Mouse (Mus musculus): Measurements from ENCODE around the gene Mthfs. TPM values are rescaled to one million over a fixed set of nuclear protein-coding genes. Genes with fewer than 3 reads are reported as not detected.

Mthfs gene
- polyA plus RNA-seq (2012; rRNA removed; ENCODE audit: low replicate concordance) = 7.1 and 15.8 TPM in 2 replicates

DNA sequence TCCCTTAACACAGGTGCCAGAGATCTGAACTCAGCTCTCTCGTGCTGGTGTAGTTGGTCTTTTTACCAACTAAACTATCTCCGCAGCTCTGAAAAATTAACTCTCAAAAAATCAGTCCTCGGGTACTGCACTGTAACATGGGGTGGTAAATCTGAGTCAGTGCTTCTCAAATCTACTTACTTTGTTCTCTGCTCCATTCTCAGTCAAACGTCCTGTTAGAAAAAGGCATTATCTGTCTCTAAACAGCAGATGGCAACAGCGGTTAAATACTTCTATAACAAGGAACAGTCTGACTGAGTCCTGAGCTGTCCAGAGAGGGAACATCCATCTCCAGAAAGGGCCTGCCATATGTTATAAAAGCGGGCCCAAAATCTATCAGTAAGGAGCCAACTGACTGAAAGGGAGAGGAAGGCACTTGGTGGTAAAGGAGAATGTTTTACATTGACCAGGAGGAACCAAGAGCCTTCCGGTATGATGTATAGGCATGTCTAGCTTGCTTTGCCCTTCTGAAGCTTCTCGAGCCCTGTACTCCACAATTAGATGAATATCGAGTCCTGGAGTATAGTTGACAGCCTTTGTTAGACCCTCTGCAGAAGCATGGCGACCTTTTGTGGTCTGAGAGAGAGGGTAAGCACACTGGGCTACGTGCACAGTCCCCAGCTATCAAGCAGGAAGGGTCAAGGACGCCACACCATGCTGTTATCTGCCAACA, at the start of gene Mthfs:
Gene Mthfs (plus strand): TSS at position 324 of the 712 bp plus-strand sequence.

DNA sequence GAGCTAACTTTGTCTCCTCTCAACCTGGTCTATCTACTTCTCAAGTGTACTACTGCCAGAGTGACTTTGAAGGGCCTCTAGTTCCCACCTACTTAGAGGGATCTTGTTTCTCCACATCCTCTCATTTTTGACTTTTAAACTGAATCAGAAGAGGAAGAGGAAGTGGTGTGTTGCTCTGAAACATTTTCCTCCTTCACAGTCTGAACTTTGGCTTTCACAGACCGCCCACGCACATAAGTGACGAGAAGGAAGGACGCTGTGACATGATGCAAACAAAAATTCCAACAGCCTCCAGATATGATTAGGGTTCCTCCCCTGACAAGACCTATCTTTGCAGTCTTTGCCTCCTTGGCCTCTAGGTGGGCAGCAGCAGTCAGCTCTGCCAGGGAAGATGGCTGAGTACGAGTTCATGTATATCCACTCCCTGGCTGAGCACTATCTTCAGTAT, 11.5 kb upstream of the Mthfs start, which contains the start of the genes Bcl2a1b and Gm29094:
Gene Bcl2a1b (plus strand): TSS at position 241 of the 448 bp plus-strand sequence.
Gene Gm29094 (plus strand): TSS at position 411 of the 448 bp plus-strand sequence.

Other genes with a start within 250 kb of the Mthfs start
- gene Trim43b, start 117.8 kb upstream of the Mthfs start, polyA plus RNA-seq (2012; rRNA removed; ENCODE audit: low replicate concordance) = 0.04 TPM in 1 of 2 replicates, not detected in the other
- gene Bcl2a1b, start 11.5 kb upstream of the Mthfs start, polyA plus RNA-seq (2012; rRNA removed; ENCODE audit: low replicate concordance) = 4.0 and 6.7 TPM in 2 replicates
- not detected in 2 replicates for gene Gm29094, start 11.3 kb upstream of the Mthfs start, polyA plus RNA-seq (2012; rRNA removed; ENCODE audit: low replicate concordance)